Mouse (Mus musculus) urinary bladder, adult 2 months (tissue): ENCODE results near the gene Hip1r. TPM values are rescaled to one million over a fixed set of nuclear protein-coding genes. Genes with fewer than 3 reads are reported as not detected.

Experiments
- DNase-seq: peaks from one replicate; pipeline ENCODE4 v3.0.0; 2022; ENCODE audit warnings: low spot score
- polyA plus RNA-seq: library from polyadenylated mRNA; depleted of rRNA; stranded (reverse); fragments of >200 nt; gene quantifications from 2 replicates; pipeline ENCODE4 v1.2.3, GENCODE M21; 2012

The Hip1r gene
- polyA plus RNA-seq, 1 experiment = 53.9 TPM

- DNase-seq = no peak
Observed at GRCm38 (mm10) chr5:123996194-123996593, 22.8 kb downstream of the Hip1r start.

GRCm38 (mm10) chr5:123996695-123997094 lies 23.3 kb downstream of the Hip1r start:
- DNase-seq = no peak

- DNase-seq = no peak
Observed at GRCm38 (mm10) chr5:123997211-123997751, 23.9 kb downstream of the Hip1r start.

GRCm38 (mm10) chr5:123997811-123998210 lies 24.4 kb downstream of the Hip1r start:
- no peak for DNase-seq

GRCm38 (mm10) chr5:123998370-123998769 lies 24.9 kb downstream of the Hip1r start:
- no peak for DNase-seq

GRCm38 (mm10) chr5:124000824-124001223 lies 27.4 kb downstream of the Hip1r start:
- peak; percentile 79 for DNase-seq

GRCm38 (mm10) chr5:124001274-124001673 lies 27.8 kb downstream of the Hip1r start:
- DNase-seq = no peak

- peak; percentile 26 for DNase-seq
Observed at GRCm38 (mm10) chr5:124002876-124003275, 29.4 kb downstream of the Hip1r start.

GRCm38 (mm10) chr5:124003375-124003774 lies 29.9 kb downstream of the Hip1r start:
- DNase-seq = no peak

- DNase-seq = no peak
Observed at GRCm38 (mm10) chr5:124004356-124005150, 31.1 kb downstream of the Hip1r start.

- DNase-seq = no peak
Observed at GRCm38 (mm10) chr5:124005151-124005500, 31.7 kb downstream of the Hip1r start.

GRCm38 (mm10) chr5:124005591-124005990 lies 32.2 kb downstream of the Hip1r start:
- DNase-seq = no peak

- DNase-seq = no peak
Observed at GRCm38 (mm10) chr5:124006082-124006873, 32.9 kb downstream of the Hip1r start.

GRCm38 (mm10) chr5:124006891-124007491 lies 33.6 kb downstream of the Hip1r start:
- DNase-seq = peak; percentile 70

GRCm38 (mm10) chr5:124010077-124010476 lies 36.6 kb downstream of the Hip1r start:
- no peak for DNase-seq

GRCm38 (mm10) chr5:124010910-124011655 lies 37.7 kb downstream of the Hip1r start:
- peak; percentile 34 for DNase-seq

- DNase-seq = no peak
Observed at GRCm38 (mm10) chr5:124011927-124012326, 38.5 kb downstream of the Hip1r start.

- no peak for DNase-seq
Observed at GRCm38 (mm10) chr5:124012885-124013284, 39.5 kb downstream of the Hip1r start.

- no peak for DNase-seq
Observed at GRCm38 (mm10) chr5:124013747-124014146, 40.3 kb downstream of the Hip1r start.

GRCm38 (mm10) chr5:124014180-124014579 lies 40.8 kb downstream of the Hip1r start:
- no peak for DNase-seq

- DNase-seq = no peak
Observed at GRCm38 (mm10) chr5:124014791-124015251, 41.4 kb downstream of the Hip1r start.
